Comparison of ENCODE assay signal across 11 mouse cellular contexts in the genomic region with DNA sequence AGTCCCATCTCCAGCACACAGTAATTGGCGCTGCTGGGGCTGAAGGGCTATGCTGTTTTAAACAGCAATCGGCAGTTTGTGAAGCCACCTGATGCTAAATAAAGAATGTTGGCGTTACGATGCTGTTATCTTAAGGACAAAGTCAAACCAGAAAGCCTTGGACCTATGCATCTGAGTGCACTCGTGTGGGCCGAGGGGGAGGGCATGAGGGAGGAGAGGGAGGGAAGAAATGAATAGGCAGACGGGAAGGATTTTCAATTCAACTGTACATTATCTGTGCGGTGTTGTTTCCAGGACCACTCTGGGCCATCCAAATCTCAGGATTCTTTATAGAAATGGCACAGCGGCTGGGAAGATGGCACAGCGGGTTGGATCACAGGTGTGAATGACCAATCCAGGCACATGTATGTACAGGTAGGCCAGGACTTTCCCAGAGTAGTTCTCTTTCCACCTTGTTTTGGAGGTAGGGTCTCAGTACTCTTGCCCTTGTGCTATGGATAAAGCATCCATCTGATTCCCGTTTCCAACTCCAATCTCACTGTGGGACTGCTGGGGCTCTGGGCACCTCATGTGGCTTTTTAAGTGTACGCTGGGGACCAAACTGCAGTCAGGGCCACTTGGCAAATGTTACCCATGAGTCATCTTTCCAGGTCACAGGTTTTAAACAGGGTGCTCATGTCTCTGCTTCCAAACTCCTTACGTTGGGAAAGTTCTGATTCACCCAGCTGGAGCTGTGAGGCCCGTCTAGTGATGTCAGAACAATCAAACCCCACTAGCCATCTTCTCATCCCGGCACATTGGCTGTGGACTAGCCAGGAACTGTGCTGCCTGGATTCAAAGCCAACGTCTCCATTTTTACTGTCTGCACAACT. TPM values are rescaled to one million over a fixed set of nuclear protein-coding genes. Genes with fewer than 3 reads are reported as not detected.
DNase-seq lines count a peak whose midpoint lies in the region; ATAC-seq and TF ChIP-seq lines count a peak whose summit lies in the region.
"Had no signal": no experiment of that assay in that cellular context is flagged by ENCODE, and none has a peak within 500 bp of the region (broad histone marks: within the 10 kb centered on the region; RNA-seq: fewer than 3 reads in every experiment).

Saysd1 (minus strand) TSS at position 51 of the 872 bp plus-strand sequence.

- peaks cover 12% of the 10 kb centered on the region; the same call in 1 of the 2 replicates for H3K36me3 ChIP-seq in lung, embryonic 15.5 days
- peaks cover 15% of the 10 kb centered on the region for H3K36me3 ChIP-seq in embryonic facial prominence, embryonic 12.5 days
- H3K36me3 ChIP-seq in small intestine, adult 2 months (ENCODE audit: control insufficient read depth, insufficient read depth, low read length) = peaks cover 39% of the 10 kb centered on the region

- WGBS in lung, embryonic 15.5 days = 76% methylated on average over 16 of the region's 16 CpGs
- WGBS in embryonic facial prominence, embryonic 12.5 days = 80% methylated on average over 16 of the region's 16 CpGs
- WGBS in small intestine, adult 2 months = 34% methylated on average over 16 of the region's 16 CpGs

- H3K4me2 ChIP-seq in lung, embryonic 15.5 days = no peak within 1 kb of the TSS
- H3K4me2 ChIP-seq in embryonic facial prominence, embryonic 12.5 days (replicated peaks) = no peak within 1 kb of the TSS

- no peak within 1 kb of the TSS for H3K4me3 ChIP-seq in lung, embryonic 15.5 days
- no peak within 1 kb of the TSS for H3K4me3 ChIP-seq in embryonic facial prominence, embryonic 12.5 days
- peak within 1 kb of the TSS; percentile 8 for H3K4me3 ChIP-seq in small intestine, adult 2 months (ENCODE audit: low read depth, low read length)
- H3K4me3 ChIP-seq: megakaryocyte, embryonic 14.5 days had no signal

- no peak within 1 kb of the TSS for H3K27ac ChIP-seq in lung, embryonic 15.5 days
- no peak within 1 kb of the TSS for H3K27ac ChIP-seq in embryonic facial prominence, embryonic 12.5 days
- H3K27ac ChIP-seq in small intestine, adult 2 months (ENCODE audit: insufficient read depth, low read depth, low read length) = peak within 1 kb of the TSS; percentile 38; the same call in 1 of the 2 replicates

- no peak for TF ChIP-seq CTCF in small intestine, adult 2 months (IDR thresholded peaks at IDR 0.05; ENCODE audit: extremely low read depth, insufficient read length, insufficient replicate concordance, low read depth, low read length)

- H3K4me1 ChIP-seq in lung, embryonic 15.5 days = no peaks in the 10 kb centered on the region
- no peaks in the 10 kb centered on the region for H3K4me1 ChIP-seq in embryonic facial prominence, embryonic 12.5 days
- H3K4me1 ChIP-seq in small intestine, adult 2 months (ENCODE audit: control insufficient read depth, insufficient read depth, insufficient read length, low read length) = peaks cover 28% of the 10 kb centered on the region

- DNase-seq in lung, postnatal 25 days (ENCODE audit: low spot score) = no peak
- no peak for DNase-seq in gastrocnemius, postnatal 10 days
- DNase-seq: cerebellum, adult 18-20 months; layer of hippocampus, adult 9-11 months; right cerebral cortex, postnatal 4 days had no signal

- H3K9me3 ChIP-seq in lung, embryonic 15.5 days = no peaks in the 10 kb centered on the region
- no peaks in the 10 kb centered on the region for H3K9me3 ChIP-seq in embryonic facial prominence, embryonic 12.5 days
- H3K9me3 ChIP-seq: megakaryocyte, embryonic 14.5 days had no signal

- no peak for TF ChIP-seq POLR2A in small intestine, adult 2 months (IDR thresholded peaks at IDR 0.05; ENCODE audit: low read depth, low read length)

- no peak within 1 kb of the TSS for H3K9ac ChIP-seq in lung, embryonic 15.5 days
- H3K9ac ChIP-seq in embryonic facial prominence, embryonic 12.5 days = no peak within 1 kb of the TSS

- H3K27me3 ChIP-seq in lung, embryonic 15.5 days = no peaks in the 10 kb centered on the region
- no peaks in the 10 kb centered on the region for H3K27me3 ChIP-seq in embryonic facial prominence, embryonic 12.5 days
- no peaks in the 10 kb centered on the region for H3K27me3 ChIP-seq in small intestine, adult 2 months (ENCODE audit: control insufficient read depth, insufficient read depth, low read length)
- H3K27me3 ChIP-seq: megakaryocyte, embryonic 14.5 days had no signal

- no peak for ATAC-seq in lung, embryonic 15.5 days (ENCODE audit: borderline replicate concordance, extremely low read depth, low FRiP score, low TSS enrichment)
- ATAC-seq in embryonic facial prominence, embryonic 12.5 days (ENCODE audit: insufficient number of reproducible peaks, insufficient read depth, low FRiP score, low TSS enrichment) = no peak
- ATAC-seq in inflammation-experienced regulatory T-cells, adult 6 months = no peak
- no peak for ATAC-seq in cerebellum, adult (ENCODE audit: insufficient number of reproducible peaks, low FRiP score, low TSS enrichment)

RNA-seq across cellular contexts. Expression of gene Saysd1, which starts in this region (rescaled TPM):
- 12.0 and 13.1 TPM in 2 replicates for polyA plus RNA-seq in lung, embryonic 15.5 days (2015; fragmentation: Nextera tagmentation; extraction: Ambion mirVana)
- polyA plus RNA-seq in embryonic facial prominence, embryonic 12.5 days (2016; fragmentation: Nextera tagmentation; extraction: Ambion mirVana) = 11.0 and 11.5 TPM in 2 replicates
- polyA plus RNA-seq in inflammation-experienced regulatory T-cells, adult 6 months (2017; shearing (Covaris generic)) = 10 to 100 TPM; 21.3 to 40.2 (median 21.6) TPM
- 5.7 and 8.3 TPM in 2 replicates for polyA plus RNA-seq in small intestine, adult 2 months (2012; rRNA removed)
- 1 to 10 TPM; 2.0 to 2.2 TPM for total RNA-seq in gastrocnemius, postnatal 10 days (2021)
